Mouse (Mus musculus) forelimb bud, embryonic 11.5 days (tissue): Measurements from ENCODE around the gene Flvcr1.
A peak's percentile ranks its signal among the peaks of the same experiment; 100 is the strongest.
"Not testable (repeated sequence)": the region's sequence is repeated elsewhere in the genome, so short reads cannot be mapped to it uniquely, and the experiment has no call there.

Source experiments
- DNase-seq: peaks from one replicate; pipeline ENCODE4 v3.0.0-alpha.2; 2012; ENCODE audit warnings: low read depth, low spot score

Gene Flvcr1

GRCm38 (mm10) chr1:191041352-191041751 lies 15.4 kb upstream of the Flvcr1 start:
- DNase-seq = no peak

GRCm38 (mm10) chr1:191037999-191038398 lies 12.0 kb upstream of the Flvcr1 start:
- no peak for DNase-seq

GRCm38 (mm10) chr1:191036554-191037334 lies 10.8 kb upstream of the Flvcr1 start, which contains the start of gene Spata45:
Spata45 (plus strand) TSS chr1:191036639.
- no peak for DNase-seq

GRCm38 (mm10) chr1:191035649-191036048 lies 9.7 kb upstream of the Flvcr1 start:
- no peak for DNase-seq

GRCm38 (mm10) chr1:191030922-191031425 lies 5.0 kb upstream of the Flvcr1 start:
- not testable (repeated sequence) for DNase-seq

- no peak for DNase-seq
Measured at GRCm38 (mm10) chr1:191030182-191030581, 4.2 kb upstream of the Flvcr1 start.

- peak; percentile 28 for DNase-seq
Measured at GRCm38 (mm10) chr1:191025016-191026012, 644 bp downstream of the Flvcr1 start.

GRCm38 (mm10) chr1:191023806-191024205 lies 2.2 kb downstream of the Flvcr1 start:
- not testable (repeated sequence) for DNase-seq

GRCm38 (mm10) chr1:191023140-191023539 lies 2.8 kb downstream of the Flvcr1 start:
- DNase-seq = no peak

GRCm38 (mm10) chr1:191021016-191021415 lies 4.9 kb downstream of the Flvcr1 start:
- DNase-seq = no peak

- no peak for DNase-seq
Measured at GRCm38 (mm10) chr1:191020217-191020924, 5.6 kb downstream of the Flvcr1 start.

- no peak for DNase-seq
Measured at GRCm38 (mm10) chr1:191019803-191020202, 6.2 kb downstream of the Flvcr1 start.

- DNase-seq = no peak
Measured at GRCm38 (mm10) chr1:191014271-191014670, 11.7 kb downstream of the Flvcr1 start.

GRCm38 (mm10) chr1:191008707-191009106 lies 17.3 kb downstream of the Flvcr1 start:
- DNase-seq = no peak

- DNase-seq = no peak
Measured at GRCm38 (mm10) chr1:191002201-191002600, 23.8 kb downstream of the Flvcr1 start.

- no peak for DNase-seq
Measured at GRCm38 (mm10) chr1:191000686-191001085, 25.3 kb downstream of the Flvcr1 start.

- DNase-seq = no peak
Measured at GRCm38 (mm10) chr1:190998027-190998426, 27.9 kb downstream of the Flvcr1 start.

GRCm38 (mm10) chr1:190996346-190996877 lies 29.5 kb downstream of the Flvcr1 start:
- DNase-seq = no peak

- DNase-seq = no peak
Measured at GRCm38 (mm10) chr1:190995548-190995947, 30.4 kb downstream of the Flvcr1 start.

GRCm38 (mm10) chr1:190989437-190990082 lies 36.4 kb downstream of the Flvcr1 start:
- DNase-seq = no peak

GRCm38 (mm10) chr1:190981412-190981811 lies 44.5 kb downstream of the Flvcr1 start:
- DNase-seq = no peak
